ENCODE assay signal across 12 mouse cellular contexts in the genomic region with DNA sequence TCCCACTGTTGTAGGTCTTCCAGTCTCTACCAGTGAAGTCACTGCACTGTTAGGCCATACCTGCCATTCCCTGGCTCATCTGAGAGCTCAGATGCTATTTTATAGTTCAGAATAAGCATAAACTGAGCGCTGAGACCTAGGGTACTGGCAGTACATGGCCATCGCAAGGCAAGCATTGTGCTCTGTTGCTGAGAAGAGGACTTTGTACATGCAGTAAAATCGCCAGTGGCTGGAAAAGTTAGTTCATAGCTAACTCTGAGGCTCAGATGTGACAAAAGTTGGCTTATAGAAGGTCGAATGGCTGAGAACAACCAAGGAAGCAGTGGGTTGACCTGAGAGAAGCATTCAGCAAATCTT.
DNase-seq lines count a peak whose midpoint lies in the region; ATAC-seq lines count a peak whose summit lies in the region.
"Had no signal": no experiment of that assay in that cellular context is flagged by ENCODE, and none has a peak within 500 bp of the region (broad histone marks: within the 10 kb centered on the region; RNA-seq: fewer than 3 reads in every experiment).

No protein-coding gene starts in this region.

- no peak for ATAC-seq in forebrain, embryonic 15.5 days (replicated peaks)
- peak; percentile 52 for ATAC-seq in intestine, embryonic 16.5 days
- no peak for ATAC-seq in neural tube, embryonic 12.5 days (ENCODE audit: low FRiP score, low read depth)

- WGBS in forebrain, embryonic 15.5 days: 80% methylated on average over 4 of the region's 4 CpGs
- WGBS in intestine, embryonic 16.5 days: 58% methylated on average over 4 of the region's 4 CpGs
- WGBS in neural tube, embryonic 12.5 days: 75% methylated on average over 4 of the region's 4 CpGs

- DNase-seq in kidney, adult 9 months: peak; percentile 19
- no peak for DNase-seq in kidney, postnatal 14 days
- DNase-seq in urinary bladder, postnatal 14 days (ENCODE audit: low spot score): no peak
- DNase-seq in spleen, postnatal 10 days (ENCODE audit: low spot score in 2 of 2): no peak
- DNase-seq in heart, postnatal 4 days: no peak
- DNase-seq: cerebellum, adult 2 months; kidney, postnatal 10 days; liver, embryonic 13.5 days; right cerebral cortex, postnatal 4 days had no signal

- no peak overlapping the region for H3K4me2 ChIP-seq in forebrain, embryonic 15.5 days (replicated peaks)
- H3K4me2 ChIP-seq in intestine, embryonic 16.5 days (ENCODE audit: low read depth, low read length): no peak overlapping the region
- 0 out of 2 replicates have a peak overlapping the region, but pooled peaks have one; percentile 9 for H3K4me2 ChIP-seq in neural tube, embryonic 12.5 days (replicated peaks)
- H3K4me2 ChIP-seq: liver, embryonic 13.5 days had no signal

- H3K9me3 ChIP-seq in forebrain, embryonic 15.5 days: no peaks in the 10 kb centered on the region
- H3K9me3 ChIP-seq in intestine, embryonic 16.5 days (ENCODE audit: control insufficient read depth, low read length): no peaks in the 10 kb centered on the region
- H3K9me3 ChIP-seq in neural tube, embryonic 12.5 days: no peaks in the 10 kb centered on the region
- H3K9me3 ChIP-seq: liver, embryonic 13.5 days had no signal

- no peaks in the 10 kb centered on the region for H3K36me3 ChIP-seq in forebrain, embryonic 15.5 days
- no peaks in the 10 kb centered on the region for H3K36me3 ChIP-seq in intestine, embryonic 16.5 days (ENCODE audit: control insufficient read depth, insufficient read depth, low read length)
- no peaks in the 10 kb centered on the region for H3K36me3 ChIP-seq in neural tube, embryonic 12.5 days
- H3K36me3 ChIP-seq: liver, embryonic 13.5 days had no signal

- H3K4me1 ChIP-seq in forebrain, embryonic 15.5 days: peaks cover 71% of the 10 kb centered on the region
- H3K4me1 ChIP-seq in intestine, embryonic 16.5 days (ENCODE audit: control insufficient read depth, insufficient read depth, low read length): peaks cover 15% of the 10 kb centered on the region
- peaks cover 72% of the 10 kb centered on the region for H3K4me1 ChIP-seq in neural tube, embryonic 12.5 days

- H3K4me3 ChIP-seq in forebrain, embryonic 15.5 days: no peak overlapping the region
- H3K4me3 ChIP-seq in intestine, embryonic 16.5 days (ENCODE audit: low read length): no peak overlapping the region
- no peak overlapping the region for H3K4me3 ChIP-seq in neural tube, embryonic 12.5 days
- H3K4me3 ChIP-seq: liver, embryonic 13.5 days had no signal

- H3K27ac ChIP-seq in forebrain, embryonic 15.5 days (replicated peaks): peak overlapping the region; percentile 99
- peak overlapping the region; percentile 17 for H3K27ac ChIP-seq in intestine, embryonic 16.5 days (ENCODE audit: low read length)
- peak overlapping the region; percentile 63 for H3K27ac ChIP-seq in neural tube, embryonic 12.5 days
- H3K27ac ChIP-seq: liver, embryonic 13.5 days had no signal

- no peak overlapping the region for H3K9ac ChIP-seq in forebrain, embryonic 15.5 days (replicated peaks)
- no peak overlapping the region for H3K9ac ChIP-seq in intestine, embryonic 16.5 days (ENCODE audit: low read depth, low read length)
- no peak overlapping the region for H3K9ac ChIP-seq in neural tube, embryonic 12.5 days
- H3K9ac ChIP-seq: liver, embryonic 13.5 days had no signal

- H3K27me3 ChIP-seq in forebrain, embryonic 15.5 days: no peaks in the 10 kb centered on the region
- H3K27me3 ChIP-seq in intestine, embryonic 16.5 days (replicated peaks; ENCODE audit: control insufficient read depth, insufficient read depth, low read length): no peaks in the 10 kb centered on the region
- H3K27me3 ChIP-seq in neural tube, embryonic 12.5 days (replicated peaks): no peaks in the 10 kb centered on the region
- H3K27me3 ChIP-seq: liver, embryonic 13.5 days had no signal

Comparison
In these comparisons a context has a peak if more than half of its experiments do, and no peak if none do; other contexts are left out.
1. H3K27ac ChIP-seq: peak in every context shown above with its lines; median percentile 99 in forebrain, embryonic 15.5 days; 63 in neural tube, embryonic 12.5 days; 17 in intestine, embryonic 16.5 days.